Mouse (Mus musculus): ENCODE results near the gene Atg9b. TPM values are rescaled to one million over a fixed set of nuclear protein-coding genes. Genes with fewer than 3 reads are reported as not detected.

Gene Atg9b
- polyA plus RNA-seq, 1 experiment from 2014 or later = 0.48 TPM

- no peaks in the 10 kb centered on the region for H3K27me3 ChIP-seq (ENCODE audit: insufficient read depth, low read length)
Observed at GRCm38 (mm10) chr5:24380499-24380898, 11.4 kb downstream of the Atg9b start.

DNA sequence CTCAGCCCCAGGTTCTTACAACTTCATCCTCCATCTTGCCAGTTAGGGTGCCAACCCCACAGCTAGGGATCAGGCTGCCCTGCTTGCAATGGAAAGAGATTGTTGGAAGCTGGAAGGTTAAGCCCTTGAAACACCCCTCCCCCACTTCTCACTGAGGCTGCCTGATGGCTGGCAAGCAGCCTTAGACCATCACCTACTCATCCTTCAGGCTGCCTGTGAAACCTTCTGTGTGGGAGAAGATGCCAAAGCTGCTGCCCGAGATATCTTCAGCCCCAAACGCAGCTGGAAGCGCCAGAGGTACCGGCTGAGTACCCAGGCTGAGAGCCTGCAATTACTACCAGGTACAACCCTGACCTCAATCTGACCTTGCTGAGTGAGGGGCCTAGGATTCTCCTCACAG, 12.4 kb downstream of the Atg9b start:
- no peaks in the 10 kb centered on the region for H3K36me3 ChIP-seq (replicated peaks; ENCODE audit: insufficient read depth, low read length)
- no peak for ATAC-seq

More at GRCm38 (mm10) chr5:24380499-24380898, 11.4 kb downstream of the Atg9b start:
- H3K9ac ChIP-seq (replicated peaks) = no peak overlapping the region
- DNase-seq (no peak), ATAC-seq (no peak)
- TF ChIP-seq CTCF (IDR thresholded peaks at IDR 0.05; ENCODE audit: low read depth) (no peak), EP300 (IDR thresholded peaks at IDR 0.05; ENCODE audit: low read depth) (no peak)
- peaks cover 21% of the 10 kb centered on the region for H3K4me1 ChIP-seq (ENCODE audit: insufficient read depth)
- no peaks in the 10 kb centered on the region for H3K9me3 ChIP-seq (ENCODE audit: low read length)
- H3K4me2 ChIP-seq (ENCODE audit: low read depth, low read length) = no peak overlapping the region
- no peak overlapping the region for H3K4me3 ChIP-seq (ENCODE audit: low read depth, low read length)
- H3K36me3 ChIP-seq (replicated peaks; ENCODE audit: insufficient read depth, low read length) = no peaks in the 10 kb centered on the region
- H3K27ac ChIP-seq (ENCODE audit: low read depth) = no peak overlapping the region
- 67% methylated on average over 4 of the region's 4 CpGs for WGBS (ENCODE audit: insufficient replicate concordance)

DNA sequence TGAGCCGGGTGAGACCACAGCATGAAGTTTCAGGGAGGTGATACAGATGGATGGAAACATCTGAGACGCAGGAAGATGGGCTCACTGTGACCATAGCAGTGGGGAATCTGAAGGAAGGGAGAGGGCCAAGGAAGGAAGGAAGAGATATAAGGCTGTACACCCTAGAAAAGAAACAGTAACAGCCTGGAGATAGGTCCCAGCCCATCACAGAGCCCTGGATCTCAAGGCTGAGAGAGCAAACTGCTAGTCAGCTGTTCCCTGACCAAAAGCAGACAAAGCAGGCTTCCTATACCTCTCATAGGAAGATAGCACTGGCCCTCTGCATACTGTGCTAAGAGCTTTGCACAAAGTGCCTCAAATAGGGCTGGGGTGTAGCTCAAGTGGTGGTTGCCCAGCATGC, 13.2 kb downstream of the Atg9b start:
- TF ChIP-seq CTCF (IDR thresholded peaks at IDR 0.05; ENCODE audit: low read depth) (no peak), EP300 (IDR thresholded peaks at IDR 0.05; ENCODE audit: low read depth) (no peak)
- Histone ChIP-seq H3K9ac (replicated peaks) (no peak overlapping the region), H3K27me3 (ENCODE audit: insufficient read depth, low read length) (no peaks in the 10 kb centered on the region), H3K4me1 (ENCODE audit: insufficient read depth) (peaks cover 5% of the 10 kb centered on the region), H3K4me2 (ENCODE audit: low read depth, low read length) (no peak overlapping the region), H3K9me3 (ENCODE audit: low read length) (no peaks in the 10 kb centered on the region), H3K4me3 (ENCODE audit: low read depth, low read length) (no peak overlapping the region), H3K36me3 (replicated peaks; ENCODE audit: insufficient read depth, low read length) (no peaks in the 10 kb centered on the region), H3K27ac (ENCODE audit: low read depth) (no peak overlapping the region)
- DNase-seq (no peak), ATAC-seq (no peak)
- WGBS (ENCODE audit: insufficient replicate concordance) = 68% methylated on average over 2 of the region's 2 CpGs

More for the DNA sequence above, 12.4 kb downstream of the Atg9b start:
- peaks cover 13% of the 10 kb centered on the region for H3K4me1 ChIP-seq (ENCODE audit: insufficient read depth)
- no peak for DNase-seq
- no peaks in the 10 kb centered on the region for H3K27me3 ChIP-seq (ENCODE audit: insufficient read depth, low read length)
- no peaks in the 10 kb centered on the region for H3K9me3 ChIP-seq (ENCODE audit: low read length)
- no peak overlapping the region for H3K9ac ChIP-seq (replicated peaks)
- no peak for TF ChIP-seq EP300 (IDR thresholded peaks at IDR 0.05; ENCODE audit: low read depth)
- no peak for TF ChIP-seq CTCF (IDR thresholded peaks at IDR 0.05; ENCODE audit: low read depth)
- WGBS (ENCODE audit: insufficient replicate concordance) = 77% methylated on average over 4 of the region's 4 CpGs
- no peak overlapping the region for H3K27ac ChIP-seq (ENCODE audit: low read depth)
- H3K4me3 ChIP-seq (ENCODE audit: low read depth, low read length) = no peak overlapping the region
- H3K4me2 ChIP-seq (ENCODE audit: low read depth, low read length) = no peak overlapping the region

DNA sequence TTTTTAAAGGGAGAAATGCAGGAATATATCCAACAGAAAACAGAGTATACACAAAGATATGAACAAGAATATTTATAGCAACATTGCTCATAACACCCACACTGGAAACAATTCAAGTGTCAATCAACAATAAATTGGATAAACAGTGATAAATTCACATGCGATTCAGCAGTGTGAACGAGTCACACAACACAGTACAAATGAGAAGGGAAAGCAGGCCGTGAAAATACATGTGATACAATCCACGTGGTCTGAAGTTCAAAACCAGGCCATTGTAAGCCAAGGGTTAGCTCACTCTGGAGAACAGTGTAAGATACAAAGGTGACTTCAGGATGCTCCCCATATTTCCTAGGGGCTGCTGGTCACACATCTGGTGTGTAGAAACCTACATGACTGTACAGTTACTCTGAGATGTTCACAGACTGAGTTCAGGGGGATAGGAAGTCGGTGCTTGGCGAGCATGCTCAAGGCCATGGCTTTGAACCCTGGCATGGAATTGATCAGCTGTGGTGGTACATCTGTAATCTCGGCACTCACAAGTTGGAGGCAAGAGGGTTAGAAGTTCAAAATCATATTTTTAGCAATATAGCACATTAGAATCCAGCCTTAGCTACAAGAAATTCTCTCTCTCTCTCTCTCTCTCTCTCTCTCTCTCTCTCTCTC, 17.1 kb downstream of the Atg9b start:
- TF ChIP-seq EP300 (IDR thresholded peaks at IDR 0.05; ENCODE audit: low read depth) (no peak), CTCF (IDR thresholded peaks at IDR 0.05; ENCODE audit: low read depth) (no peak)
- H3K4me3 ChIP-seq (ENCODE audit: low read depth, low read length) = no peak overlapping the region
- H3K4me1 ChIP-seq (ENCODE audit: insufficient read depth) = no peaks in the 10 kb centered on the region
- DNase-seq (no peak), ATAC-seq (no peak)
- H3K4me2 ChIP-seq (ENCODE audit: low read depth, low read length) = no peak overlapping the region
- no peaks in the 10 kb centered on the region for H3K27me3 ChIP-seq (ENCODE audit: insufficient read depth, low read length)
- H3K36me3 ChIP-seq (replicated peaks; ENCODE audit: insufficient read depth, low read length) = no peaks in the 10 kb centered on the region
- H3K27ac ChIP-seq (ENCODE audit: low read depth) = no peak overlapping the region
- H3K9ac ChIP-seq (replicated peaks) = no peak overlapping the region
- WGBS (ENCODE audit: insufficient replicate concordance) = 67% methylated on average over 7 of the region's 7 CpGs
- no peaks in the 10 kb centered on the region for H3K9me3 ChIP-seq (ENCODE audit: low read length)

- Histone ChIP-seq H3K9me3 (ENCODE audit: low read length) (no peaks in the 10 kb centered on the region), H3K9ac (replicated peaks) (no peak overlapping the region), H3K27ac (ENCODE audit: low read depth) (no peak overlapping the region), H3K4me2 (ENCODE audit: low read depth, low read length) (no peak overlapping the region), H3K27me3 (ENCODE audit: insufficient read depth, low read length) (no peaks in the 10 kb centered on the region), H3K36me3 (replicated peaks; ENCODE audit: insufficient read depth, low read length) (no peaks in the 10 kb centered on the region), H3K4me1 (ENCODE audit: insufficient read depth) (no peaks in the 10 kb centered on the region), H3K4me3 (ENCODE audit: low read depth, low read length) (no peak overlapping the region)
- no peak for TF ChIP-seq CTCF (IDR thresholded peaks at IDR 0.05; ENCODE audit: low read depth)
- TF ChIP-seq EP300 (IDR thresholded peaks at IDR 0.05; ENCODE audit: low read depth) = no peak
- WGBS (ENCODE audit: insufficient replicate concordance) = 63% methylated on average over 6 of the region's 6 CpGs
- ATAC-seq (no peak), DNase-seq (no peak)
Observed at GRCm38 (mm10) chr5:24374216-24374615, 17.7 kb downstream of the Atg9b start.

DNA sequence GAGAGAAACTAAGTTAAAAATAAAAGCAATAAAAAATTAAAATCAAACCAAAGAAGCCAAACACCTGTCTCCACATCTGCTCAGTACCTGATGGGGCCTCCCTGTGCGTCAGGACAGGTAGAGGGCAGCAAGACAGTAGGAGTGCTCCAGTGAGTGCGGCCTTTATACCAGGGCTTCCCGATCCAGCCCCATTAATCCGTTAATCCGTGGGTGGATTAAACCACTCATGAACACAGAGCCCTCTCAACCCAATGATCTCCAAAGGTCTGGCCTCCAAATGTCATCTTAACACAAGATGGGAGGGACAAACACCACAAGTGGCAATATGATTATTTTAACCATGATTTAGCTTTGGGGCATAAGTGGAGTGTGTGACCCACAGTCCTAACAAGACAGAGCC, 18.1 kb downstream of the Atg9b start:
- WGBS (ENCODE audit: insufficient replicate concordance) = 74% methylated on average over 5 of the region's 5 CpGs
- Histone ChIP-seq H3K27ac (ENCODE audit: low read depth) (no peak overlapping the region), H3K27me3 (ENCODE audit: insufficient read depth, low read length) (no peaks in the 10 kb centered on the region)

More for the DNA sequence above, 18.1 kb downstream of the Atg9b start:
- H3K9me3 ChIP-seq (ENCODE audit: low read length) = no peaks in the 10 kb centered on the region
- no peak overlapping the region for H3K4me2 ChIP-seq (ENCODE audit: low read depth, low read length)
- DNase-seq = no peak
- no peaks in the 10 kb centered on the region for H3K36me3 ChIP-seq (replicated peaks; ENCODE audit: insufficient read depth, low read length)
- TF ChIP-seq EP300 (IDR thresholded peaks at IDR 0.05; ENCODE audit: low read depth) = no peak
- TF ChIP-seq CTCF (IDR thresholded peaks at IDR 0.05; ENCODE audit: low read depth) = no peak
- no peak overlapping the region for H3K9ac ChIP-seq (replicated peaks)
- no peaks in the 10 kb centered on the region for H3K4me1 ChIP-seq (ENCODE audit: insufficient read depth)
- H3K4me3 ChIP-seq (ENCODE audit: low read depth, low read length) = no peak overlapping the region
- no peak for ATAC-seq

Measured in liver, postnatal 0 days (tissue).